Mouse (Mus musculus) liver, embryonic 14.5 days (tissue): ENCODE measurements around the gene Ier5.

Source experiments
- CTCF ChIP-seq: IDR thresholded peaks from 2 replicates; pipeline ENCODE4 v1.5.1; 2016; ENCODE audit warnings: antibody characterized with exemption, low read depth, control low read depth
- EP300 ChIP-seq: IDR thresholded peaks from 2 replicates; pipeline ENCODE4 v1.6.1; 2016; ENCODE audit warnings: antibody characterized with exemption, low read depth

GRCm38 (mm10) chr1:155053296-155053695 is 46.1 kb downstream of the Ier5 start:
- no peak for TF ChIP-seq CTCF
- no peak for TF ChIP-seq EP300
